Mouse (Mus musculus): ENCODE results near the gene 4922502D21Rik. TPM values are rescaled to one million over a fixed set of nuclear protein-coding genes. Genes with fewer than 3 reads are reported as not detected.
"Not testable (repeated sequence)": the region's sequence is repeated elsewhere in the genome, so short reads cannot be mapped to it uniquely, and the experiment has no call there.

Gene 4922502D21Rik
- total RNA-seq (2021) = not detected

- no peak for DNase-seq (ENCODE audit: extremely low spot score in 1 of 2, low spot score in 2 of 2)
- intact Hi-C loops (cut with DNase I) = loop anchor here (5.0 kb wide), 1 partner anchor 36 kb away; no protein-coding TSS in a partner anchor
Measured at GRCm38 (mm10) chr6:129331610-129332009, at the start of gene 4922502D21Rik. Gene 4922502D21Rik (minus strand): TSS chr6:129331796.

GRCm38 (mm10) chr6:129380454-129380853 lies 48.9 kb upstream of the 4922502D21Rik start:
- intact Hi-C loops (cut with DNase I) = no loop called here
- no peak for DNase-seq (ENCODE audit: extremely low spot score in 1 of 2, low spot score in 2 of 2)

- intact Hi-C loops (cut with DNase I) = no loop called here
- DNase-seq (ENCODE audit: extremely low spot score in 1 of 2, low spot score in 2 of 2) = no peak
Measured at GRCm38 (mm10) chr6:129374937-129375471, 43.4 kb upstream of the 4922502D21Rik start.

- intact Hi-C loops (cut with DNase I) = loop anchor here (5.0 to 10.0 kb wide), 5 partner anchors 37 to 565 kb away; partner anchors contain the start of gene 4922502D21Rik
- DNase-seq (ENCODE audit: extremely low spot score in 1 of 2, low spot score in 2 of 2) = no peak
Measured at GRCm38 (mm10) chr6:129369374-129370132, 38.0 kb upstream of the 4922502D21Rik start.

- intact Hi-C loops (cut with DNase I) = loop anchor here (5.0 to 10.0 kb wide), 5 partner anchors 34 to 561 kb away; partner anchors contain the start of gene 4922502D21Rik
- DNase-seq (ENCODE audit: extremely low spot score in 1 of 2, low spot score in 2 of 2) = peak; percentile 14 to 22
Measured at GRCm38 (mm10) chr6:129365959-129366359, 34.4 kb upstream of the 4922502D21Rik start.

- DNase-seq (ENCODE audit: extremely low spot score in 1 of 2, low spot score in 2 of 2) = no peak
- intact Hi-C loops (cut with DNase I) = loop anchor here (10.0 kb wide), 2 partner anchors 269 to 559 kb away; no protein-coding TSS in a partner anchor
Measured at GRCm38 (mm10) chr6:129363942-129364341, 32.3 kb upstream of the 4922502D21Rik start.

GRCm38 (mm10) chr6:129359515-129359914 lies 27.9 kb upstream of the 4922502D21Rik start:
- no peak for DNase-seq (ENCODE audit: extremely low spot score in 1 of 2, low spot score in 2 of 2)
- intact Hi-C loops (cut with DNase I) = no loop called here

- intact Hi-C loops (cut with DNase I) = no loop called here
- DNase-seq (ENCODE audit: extremely low spot score in 1 of 2, low spot score in 2 of 2) = no peak
Measured at GRCm38 (mm10) chr6:129356430-129356829, 24.8 kb upstream of the 4922502D21Rik start.

GRCm38 (mm10) chr6:129355774-129356173 lies 24.2 kb upstream of the 4922502D21Rik start:
- intact Hi-C loops (cut with DNase I) = no loop called here
- DNase-seq (ENCODE audit: extremely low spot score in 1 of 2, low spot score in 2 of 2) = no peak

- intact Hi-C loops (cut with DNase I) = no loop called here
- no peak for DNase-seq (ENCODE audit: extremely low spot score in 1 of 2, low spot score in 2 of 2)
Measured at GRCm38 (mm10) chr6:129351091-129351490, 19.5 kb upstream of the 4922502D21Rik start.

- intact Hi-C loops (cut with DNase I) = no loop called here
- DNase-seq (ENCODE audit: extremely low spot score in 1 of 2, low spot score in 2 of 2) = no peak
Measured at GRCm38 (mm10) chr6:129349524-129350352, 18.1 kb upstream of the 4922502D21Rik start.

- DNase-seq (ENCODE audit: extremely low spot score in 1 of 2, low spot score in 2 of 2) = no peak
- intact Hi-C loops (cut with DNase I) = no loop called here
Measured at GRCm38 (mm10) chr6:129344408-129344807, 12.8 kb upstream of the 4922502D21Rik start.

GRCm38 (mm10) chr6:129342391-129342790 lies 10.8 kb upstream of the 4922502D21Rik start, which contains the start of gene Clec12a:
Gene Clec12a (plus strand): TSS chr6:129342691.
- intact Hi-C loops (cut with DNase I); DNase-seq (ENCODE audit: extremely low spot score in 1 of 2, low spot score in 2 of 2): not testable (repeated sequence)

GRCm38 (mm10) chr6:129337751-129338150 lies 6.2 kb upstream of the 4922502D21Rik start:
- DNase-seq (ENCODE audit: extremely low spot score in 1 of 2, low spot score in 2 of 2) = no peak
- intact Hi-C loops (cut with DNase I) = no loop called here

- intact Hi-C loops (cut with DNase I) = loop anchor here (5.0 kb wide), 1 partner anchor 34 kb away; no protein-coding TSS in a partner anchor
- DNase-seq (ENCODE audit: extremely low spot score in 1 of 2, low spot score in 2 of 2) = peak; percentile 36 to 57
Measured at GRCm38 (mm10) chr6:129333674-129334078, 2.1 kb upstream of the 4922502D21Rik start.

- DNase-seq (ENCODE audit: extremely low spot score in 1 of 2, low spot score in 2 of 2) = peak in 1 of 2 experiments; percentile 3
- intact Hi-C loops (cut with DNase I) = no loop called here
Measured at GRCm38 (mm10) chr6:129326568-129327150, 4.9 kb downstream of the 4922502D21Rik start.

GRCm38 (mm10) chr6:129326016-129326415 lies 5.6 kb downstream of the 4922502D21Rik start:
- intact Hi-C loops (cut with DNase I) = no loop called here
- DNase-seq (ENCODE audit: extremely low spot score in 1 of 2, low spot score in 2 of 2) = no peak

GRCm38 (mm10) chr6:129319331-129319730 lies 12.3 kb downstream of the 4922502D21Rik start:
- intact Hi-C loops (cut with DNase I) = no loop called here
- DNase-seq (ENCODE audit: extremely low spot score in 1 of 2, low spot score in 2 of 2) = no peak

- DNase-seq (ENCODE audit: extremely low spot score in 1 of 2, low spot score in 2 of 2) = no peak
- intact Hi-C loops (cut with DNase I) = no loop called here
Measured at GRCm38 (mm10) chr6:129318395-129318794, 13.2 kb downstream of the 4922502D21Rik start.

Data from left cerebral cortex, postnatal 10 days (tissue).